Mouse (Mus musculus) skeletal muscle tissue, postnatal 0 days (tissue): ENCODE data around the gene Zik1. TPM values are rescaled to one million over a fixed set of nuclear protein-coding genes. Genes with fewer than 3 reads are reported as not detected.

Experiments
- polyA plus RNA-seq: library from polyadenylated mRNA; unstranded; fragments of >200 nt; fragmentation: Nextera tagmentation; extraction: Ambion mirVana; gene quantifications from 2 replicates; pipeline ENCODE4 v1.2.1, GENCODE M21; 2015

Gene Zik1
- polyA plus RNA-seq = 2.3 TPM in 2 replicates

DNA sequence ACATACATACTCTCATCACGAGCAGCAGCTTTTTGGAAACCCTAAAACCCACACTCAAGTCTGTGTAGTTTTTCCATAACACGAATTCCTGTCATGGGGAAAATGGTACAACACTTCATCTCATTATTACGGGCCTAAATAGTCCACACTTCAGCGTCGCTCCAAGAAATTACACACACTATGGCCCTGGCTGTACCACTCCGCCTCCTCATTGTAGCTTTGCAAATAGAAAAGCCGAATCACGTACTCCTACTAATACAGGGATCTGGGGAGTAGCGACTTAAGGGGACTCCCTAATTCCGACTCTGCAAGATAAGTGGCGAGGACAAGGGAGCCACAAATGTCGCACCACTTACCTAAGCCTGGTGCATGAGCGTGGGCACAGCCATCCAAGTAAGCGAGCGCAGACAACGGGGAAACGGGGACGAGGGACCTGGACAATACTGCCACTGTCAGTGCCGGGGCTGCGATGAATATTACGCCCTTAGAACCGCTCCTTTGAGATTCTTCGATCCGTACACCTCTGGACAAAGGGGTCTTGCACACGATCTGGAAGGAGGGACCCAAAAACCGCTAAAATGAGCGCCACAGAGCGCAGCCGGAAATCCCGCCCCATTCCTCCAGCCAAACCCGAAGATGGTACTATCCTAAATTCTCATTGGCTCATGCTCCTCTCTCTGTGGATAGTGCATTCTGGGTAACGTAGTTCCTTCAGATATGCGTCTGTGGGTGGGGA is at the start of gene Zik1:
Zik1 (minus strand) TSS at position 609 of the 736 bp plus-strand sequence.

DNA sequence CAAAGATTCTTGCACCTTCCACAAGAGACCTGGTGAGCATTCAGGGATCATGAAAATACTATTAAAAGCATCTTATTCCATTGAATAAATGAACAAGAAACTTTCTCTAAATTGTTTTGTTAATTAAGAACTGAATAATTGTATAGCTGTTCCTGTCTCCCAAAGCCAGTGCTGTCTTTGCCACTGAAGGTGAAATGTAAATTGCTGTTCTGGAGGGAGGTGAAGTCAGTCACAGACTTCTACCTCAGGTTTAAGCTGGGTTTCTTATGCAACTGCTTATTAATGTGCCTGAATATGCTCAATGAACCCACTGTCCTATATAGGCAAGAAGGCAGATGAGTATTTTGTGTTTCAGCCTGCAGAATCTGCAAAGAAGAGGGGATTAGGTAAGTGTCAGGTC is 52.2 kb downstream of the Zik1 start, which contains the start of gene Vmn1r67:
Vmn1r67 (plus strand) TSS at position 301 of the 400 bp plus-strand sequence.

Other genes starting within 250 kb of the Zik1 start
- gene Vmn1r66, start 217.4 kb downstream of the Zik1 start, polyA plus RNA-seq = not detected in 2 replicates
- gene Vmn1r67, start 52.1 kb downstream of the Zik1 start, polyA plus RNA-seq = not detected in 2 replicates
- not detected in 2 replicates for gene Vmn1r68, start 63.1 kb upstream of the Zik1 start, polyA plus RNA-seq
- gene Vmn1r69, start 118.3 kb upstream of the Zik1 start, polyA plus RNA-seq = not detected in 2 replicates
- gene Vmn1r70, start 136.1 kb upstream of the Zik1 start, polyA plus RNA-seq = not detected in 2 replicates
- gene Nlrp4b, start 192.4 kb upstream of the Zik1 start, polyA plus RNA-seq = not detected in 2 replicates